Mouse (Mus musculus) midbrain, embryonic 11.5 days (tissue): Measurements from ENCODE around the gene Actc1. TPM values are rescaled to one million over a fixed set of nuclear protein-coding genes. Genes with fewer than 3 reads are reported as not detected.

ENCODE experiments used
- ATAC-seq: fragments of 200-750 bp; cut with Nextera tagmentation; 2 replicates; pipeline ENCODE4 v1.8.0; 2017; ENCODE audit warnings: moderate TSS enrichment, moderate library complexity; ENCODE audit not compliant: low FRiP score
- DNase-seq: peaks from one replicate; pipeline ENCODE4 v3.0.0; 2015; ENCODE audit warnings: low spot score; ENCODE audit errors: missing footprints
- H3K27ac ChIP-seq: fragments of 300-500 bp; sonication (generic); 2 replicates; pipeline ENCODE4 v1.5.1; 2014; ENCODE audit warnings: low read depth, low read length
- H3K27me3 ChIP-seq: fragments of 300-500 bp; sonication (generic); 2 replicates; pipeline ENCODE4 v1.6.1; 2014; ENCODE audit warnings: mild to moderate bottlenecking, low read length, moderate library complexity, mixed read lengths; ENCODE audit not compliant: control insufficient read depth, insufficient read depth
- H3K36me3 ChIP-seq: fragments of 300-500 bp; sonication (generic); 2 replicates; pipeline ENCODE4 v1.6.1; 2014; ENCODE audit warnings: mild to moderate bottlenecking, low read length, moderate library complexity, mixed read lengths; ENCODE audit not compliant: control insufficient read depth, insufficient read depth
- H3K4me1 ChIP-seq: fragments of 300-500 bp; sonication (generic); 2 replicates; pipeline ENCODE4 v1.6.1; 2014; ENCODE audit warnings: low read length; ENCODE audit not compliant: control insufficient read depth, insufficient read depth
- H3K4me2 ChIP-seq: fragments of 300-500 bp; sonication (generic); 2 replicates; pipeline ENCODE4 v1.6.1; 2014; ENCODE audit warnings: mild to moderate bottlenecking, moderate library complexity
- H3K4me3 ChIP-seq: fragments of 300-500 bp; sonication (generic); 2 replicates; pipeline ENCODE4 v1.5.1; 2014; ENCODE audit warnings: low read depth, low read length
- H3K9ac ChIP-seq: fragments of 300-500 bp; sonication (generic); 2 replicates; pipeline ENCODE4 v1.6.1; 2014; ENCODE audit warnings: low read length
- H3K9me3 ChIP-seq: fragments of 300-500 bp; sonication (generic); 2 replicates; pipeline ENCODE4 v1.6.1; 2016; ENCODE audit warnings: low read length; ENCODE audit not compliant: control insufficient read depth
- WGBS: fragments of 180-500 bp; shearing (Covaris S2); extraction: QIAGEN DNeasy Blood & Tissue Kit; methylation state at CpG from one replicate; pipeline ENCODE4 v1.1.7; 2014; 5-methylcytosine and 5-hydroxymethylcytosine counted together
- polyA plus RNA-seq: library from polyadenylated mRNA; unstranded; fragments of >200 nt; fragmentation: Nextera tagmentation; extraction: Ambion mirVana; gene quantifications from 2 replicates; pipeline ENCODE4 v1.2.1, GENCODE M21; 2014

Gene Actc1
- polyA plus RNA-seq, 1 experiment from 2014 or later, result 2.0 TPM

DNA sequence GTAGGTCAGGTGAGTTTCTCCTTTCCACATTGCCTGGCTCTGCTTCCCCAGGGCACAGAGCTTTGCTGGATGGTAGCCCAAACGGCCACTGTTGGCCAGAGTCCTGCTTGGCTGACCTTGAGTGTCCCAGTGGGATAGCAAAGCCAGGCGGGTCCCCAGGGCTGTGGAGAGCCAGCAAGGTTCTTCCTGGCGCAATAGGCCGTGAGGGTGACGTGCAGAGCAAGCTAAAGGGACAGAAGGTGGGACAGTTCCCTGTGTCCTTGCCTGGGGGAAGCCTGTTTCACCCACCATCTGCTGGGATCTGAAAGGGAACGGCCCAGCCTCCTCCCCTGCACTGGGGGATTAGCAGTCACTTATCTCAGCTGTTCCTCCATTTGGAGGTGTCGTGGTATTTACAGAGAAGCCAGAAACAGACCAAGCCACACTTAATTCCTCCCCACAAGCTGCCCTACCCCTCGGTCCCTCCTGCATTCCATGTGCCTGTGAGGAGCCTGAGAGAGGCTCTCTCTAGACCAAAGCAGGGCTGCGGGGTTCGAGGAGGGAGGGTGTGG lies 4.0 kb upstream of the Actc1 start:
- H3K27me3 ChIP-seq, result no peaks in the 10 kb centered on the region
- 0 out of 2 replicates have a peak, but pooled peaks cover 3% of the 10 kb centered on the region for H3K4me1 ChIP-seq
- DNase-seq (peak; percentile 86), ATAC-seq (peak; percentile 72)
- 18% methylated on average over 10 of the region's 10 CpGs for WGBS
- no peak overlapping the region for H3K9ac ChIP-seq
- no peak overlapping the region for H3K4me2 ChIP-seq
- H3K4me3 ChIP-seq, result no peak overlapping the region
- H3K27ac ChIP-seq, result no peak overlapping the region
- no peaks in the 10 kb centered on the region for H3K9me3 ChIP-seq
- no peaks in the 10 kb centered on the region for H3K36me3 ChIP-seq

- H3K4me2 ChIP-seq, result no peak overlapping the region
- H3K9ac ChIP-seq, result no peak overlapping the region
- WGBS, result 90% methylated on average over 4 of the region's 4 CpGs
Observed at GRCm38 (mm10) chr2:114054129-114054528, 781 bp upstream of the Actc1 start.

GRCm38 (mm10) chr2:114051871-114052241 lies 1.5 kb downstream of the Actc1 start:
- WGBS, result 95% methylated on average over 14 of the region's 14 CpGs
- no peaks in the 10 kb centered on the region for H3K36me3 ChIP-seq

More at GRCm38 (mm10) chr2:114054129-114054528, 781 bp upstream of the Actc1 start:
- no peak overlapping the region for H3K27ac ChIP-seq
- ATAC-seq (no peak), DNase-seq (no peak)
- no peaks in the 10 kb centered on the region for H3K36me3 ChIP-seq
- no peaks in the 10 kb centered on the region for H3K27me3 ChIP-seq
- H3K4me1 ChIP-seq, result 0 out of 2 replicates have a peak, but pooled peaks cover 3% of the 10 kb centered on the region
- H3K4me3 ChIP-seq, result no peak overlapping the region
- no peaks in the 10 kb centered on the region for H3K9me3 ChIP-seq

GRCm38 (mm10) chr2:114051111-114051870 lies 2.1 kb downstream of the Actc1 start:
- ATAC-seq, result no peak
- Histone ChIP-seq H3K9me3 (no peaks in the 10 kb centered on the region), H3K27ac (no peak overlapping the region), H3K9ac (no peak overlapping the region), H3K4me2 (no peak overlapping the region), H3K36me3 (no peaks in the 10 kb centered on the region), H3K4me3 (no peak overlapping the region), H3K4me1 (no peaks in the 10 kb centered on the region), H3K27me3 (no peaks in the 10 kb centered on the region)
- 94% methylated on average over 7 of the region's 7 CpGs for WGBS
- DNase-seq, result no peak

More at GRCm38 (mm10) chr2:114051871-114052241, 1.5 kb downstream of the Actc1 start:
- ATAC-seq (no peak), DNase-seq (no peak)
- Histone ChIP-seq H3K4me2 (no peak overlapping the region), H3K27ac (no peak overlapping the region), H3K9me3 (no peaks in the 10 kb centered on the region), H3K4me3 (no peak overlapping the region), H3K27me3 (no peaks in the 10 kb centered on the region), H3K4me1 (no peaks in the 10 kb centered on the region), H3K9ac (no peak overlapping the region)

- DNase-seq (no peak), ATAC-seq (no peak)
- no peaks in the 10 kb centered on the region for H3K9me3 ChIP-seq
- WGBS, result 95% methylated on average over 7 of the region's 7 CpGs
- H3K27me3 ChIP-seq, result no peaks in the 10 kb centered on the region
- no peak overlapping the region for H3K9ac ChIP-seq
- H3K36me3 ChIP-seq, result no peaks in the 10 kb centered on the region
- H3K4me1 ChIP-seq, result no peaks in the 10 kb centered on the region
- H3K27ac ChIP-seq, result no peak overlapping the region
- H3K4me2 ChIP-seq, result no peak overlapping the region
- no peak overlapping the region for H3K4me3 ChIP-seq
Observed at GRCm38 (mm10) chr2:114050150-114050549, 3.2 kb downstream of the Actc1 start.

GRCm38 (mm10) chr2:114049372-114049771 lies 4.0 kb downstream of the Actc1 start:
- Histone ChIP-seq H3K9me3 (no peaks in the 10 kb centered on the region), H3K27ac (no peak overlapping the region), H3K4me2 (no peak overlapping the region), H3K27me3 (no peaks in the 10 kb centered on the region), H3K4me1 (no peaks in the 10 kb centered on the region), H3K36me3 (no peaks in the 10 kb centered on the region), H3K4me3 (no peak overlapping the region), H3K9ac (no peak overlapping the region)
- ATAC-seq (no peak), DNase-seq (no peak)
- 94% methylated on average over 7 of the region's 7 CpGs for WGBS

- no peak for ATAC-seq
- H3K9ac ChIP-seq, result no peak overlapping the region
- WGBS, result 92% methylated on average over 5 of the region's 5 CpGs
Observed at GRCm38 (mm10) chr2:114047960-114048611, 5.3 kb downstream of the Actc1 start.

DNA sequence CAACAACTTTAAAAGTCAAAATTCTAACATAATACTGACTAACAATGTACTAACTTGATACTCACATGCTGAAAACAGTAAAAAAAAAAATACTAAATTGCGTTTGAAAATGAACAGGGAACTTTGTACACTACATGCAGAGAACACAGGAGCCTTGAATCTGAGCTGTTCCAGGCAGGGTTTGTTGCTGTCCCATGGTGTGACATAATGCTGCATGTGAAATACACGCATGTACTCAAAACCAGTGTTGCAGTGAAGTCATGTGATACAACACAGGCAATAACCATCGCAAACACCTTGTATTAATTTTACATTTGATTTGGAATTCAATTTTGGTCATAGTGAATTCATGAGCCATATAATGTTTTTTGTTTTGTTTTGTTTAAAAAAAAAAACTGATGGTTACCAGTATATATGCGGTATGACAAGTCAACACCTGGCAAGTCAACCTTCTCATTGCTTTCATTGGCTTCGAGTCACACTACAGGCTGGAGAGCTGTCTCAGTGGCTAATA lies 7.1 kb downstream of the Actc1 start:
- ATAC-seq (no peak), DNase-seq (no peak)
- Histone ChIP-seq H3K9ac (no peak overlapping the region), H3K36me3 (no peaks in the 10 kb centered on the region), H3K4me1 (no peaks in the 10 kb centered on the region), H3K9me3 (no peaks in the 10 kb centered on the region), H3K27ac (no peak overlapping the region), H3K4me2 (no peak overlapping the region), H3K4me3 (no peak overlapping the region), H3K27me3 (no peaks in the 10 kb centered on the region)
- WGBS, result 90% methylated on average over 5 of the region's 5 CpGs

More at GRCm38 (mm10) chr2:114047960-114048611, 5.3 kb downstream of the Actc1 start:
- Histone ChIP-seq H3K4me2 (no peak overlapping the region), H3K4me3 (no peak overlapping the region), H3K36me3 (no peaks in the 10 kb centered on the region), H3K27me3 (no peaks in the 10 kb centered on the region), H3K4me1 (no peaks in the 10 kb centered on the region), H3K9me3 (no peaks in the 10 kb centered on the region), H3K27ac (no peak overlapping the region)
- no peak for DNase-seq

- H3K27me3 ChIP-seq, result no peaks in the 10 kb centered on the region
- no peak overlapping the region for H3K4me2 ChIP-seq
- no peak overlapping the region for H3K9ac ChIP-seq
- no peaks in the 10 kb centered on the region for H3K4me1 ChIP-seq
- ATAC-seq (no peak), DNase-seq (no peak)
- no peak overlapping the region for H3K4me3 ChIP-seq
- H3K9me3 ChIP-seq, result no peaks in the 10 kb centered on the region
- 79% methylated on average over 2 of the region's 2 CpGs for WGBS
- H3K36me3 ChIP-seq, result no peaks in the 10 kb centered on the region
- no peak overlapping the region for H3K27ac ChIP-seq
Observed at GRCm38 (mm10) chr2:114037926-114038325, 15.4 kb downstream of the Actc1 start.
